Mouse (Mus musculus): ENCODE results near the gene Tmsb15b2. TPM values are rescaled to one million over a fixed set of nuclear protein-coding genes. Genes with fewer than 3 reads are reported as not detected.

The Tmsb15b2 gene
- total RNA-seq, 1 experiment: 17.1 TPM

- no peaks in the 10 kb centered on the region for H3K4me1 ChIP-seq (ENCODE audit: control insufficient read depth in 2 of 2, insufficient read depth in 2 of 2, low read length in 2 of 2, poor library complexity in 1 of 2)
- no peak overlapping the region for H3K9ac ChIP-seq (ENCODE audit: insufficient read depth, low read depth, low read length, poor library complexity, severe bottlenecking)
- no peaks in the 10 kb centered on the region for H3K36me3 ChIP-seq (ENCODE audit: control insufficient read depth, insufficient read depth, low read length, poor library complexity, severe bottlenecking)
- H3K27ac ChIP-seq (ENCODE audit: insufficient read depth, low read depth, low read length, poor library complexity, severe bottlenecking): no peak overlapping the region
- DNase-seq (ENCODE audit: low read depth, low spot score): no peak
- H3K4me3 ChIP-seq (ENCODE audit: insufficient read depth in 1 of 2, low read depth in 1 of 2, low read length in 2 of 2, poor library complexity in 1 of 2, severe bottlenecking in 1 of 2): no peak overlapping the region
- in situ Hi-C loops (cut with MboI; ENCODE audit: low sequenced_read_pairs in 2 of 2, unreplicated experiment in 2 of 2): no loop called here
- no peak for TF ChIP-seq HCFC1 (IDR thresholded peaks at IDR 0.05; ENCODE audit: borderline replicate concordance, insufficient read depth, low read length)
- no peak for TF ChIP-seq ZC3H11A (IDR thresholded peaks at IDR 0.05; ENCODE audit: borderline replicate concordance, low read depth, low read length)
- no peak for TF ChIP-seq MAFK (IDR thresholded peaks at IDR 0.05; ENCODE audit: insufficient read depth, low read depth, low read length)
- no peak for TF ChIP-seq CHD2 (IDR thresholded peaks at IDR 0.05; ENCODE audit: low read depth, low read length)
- no peak for TF ChIP-seq ZNF384 (IDR thresholded peaks at IDR 0.05; ENCODE audit: low read depth, low read length)
- H3K9me3 ChIP-seq (ENCODE audit: control insufficient read depth, insufficient read depth, low read depth, low read length): no peaks in the 10 kb centered on the region
Measured at GRCm38 (mm10) chrX:136937985-136938384, 37.3 kb downstream of the Tmsb15b2 start.

- DNase-seq (ENCODE audit: low read depth, low spot score): no peak
- in situ Hi-C loops (cut with MboI; ENCODE audit: low sequenced_read_pairs in 2 of 2, unreplicated experiment in 2 of 2): no loop called here
- no peak within 1 kb of the TSS for H3K27ac ChIP-seq (ENCODE audit: insufficient read depth, low read depth, low read length, poor library complexity, severe bottlenecking)
- no peaks in the 10 kb centered on the region for H3K36me3 ChIP-seq (ENCODE audit: control insufficient read depth, insufficient read depth, low read length, poor library complexity, severe bottlenecking)
- no peaks in the 10 kb centered on the region for H3K9me3 ChIP-seq (ENCODE audit: control insufficient read depth, insufficient read depth, low read depth, low read length)
- no peaks in the 10 kb centered on the region for H3K4me1 ChIP-seq (ENCODE audit: control insufficient read depth in 2 of 2, insufficient read depth in 2 of 2, low read length in 2 of 2, poor library complexity in 1 of 2)
- no peak for TF ChIP-seq MAFK (IDR thresholded peaks at IDR 0.05; ENCODE audit: insufficient read depth, low read depth, low read length)
- TF ChIP-seq ZC3H11A (IDR thresholded peaks at IDR 0.05; ENCODE audit: borderline replicate concordance, low read depth, low read length): no peak
- TF ChIP-seq HCFC1 (IDR thresholded peaks at IDR 0.05; ENCODE audit: borderline replicate concordance, insufficient read depth, low read length): no peak
- no peak; the same call in 1 of the 2 replicates for TF ChIP-seq CHD2 (IDR thresholded peaks at IDR 0.05; ENCODE audit: low read depth, low read length)
- TF ChIP-seq ZNF384 (IDR thresholded peaks at IDR 0.05; ENCODE audit: low read depth, low read length): no peak
- no peak within 1 kb of the TSS for H3K9ac ChIP-seq (ENCODE audit: insufficient read depth, low read depth, low read length, poor library complexity, severe bottlenecking)
- no peak within 1 kb of the TSS for H3K4me3 ChIP-seq (ENCODE audit: insufficient read depth in 1 of 2, low read depth in 1 of 2, low read length in 2 of 2, poor library complexity in 1 of 2, severe bottlenecking in 1 of 2)
Measured at GRCm38 (mm10) chrX:136927031-136927430, 48.3 kb downstream of the Tmsb15b2 start, which contains the start of gene H2bfm. Gene H2bfm, plus strand, starts transcription at chrX:136927325.

- no peak for DNase-seq (ENCODE audit: low read depth, low spot score)
- no peaks in the 10 kb centered on the region for H3K36me3 ChIP-seq (ENCODE audit: control insufficient read depth, insufficient read depth, low read length, poor library complexity, severe bottlenecking)
- no peaks in the 10 kb centered on the region for H3K9me3 ChIP-seq (ENCODE audit: control insufficient read depth, insufficient read depth, low read depth, low read length)
- no peak overlapping the region for H3K4me3 ChIP-seq (ENCODE audit: insufficient read depth in 1 of 2, low read depth in 1 of 2, low read length in 2 of 2, poor library complexity in 1 of 2, severe bottlenecking in 1 of 2)
- TF ChIP-seq ZC3H11A (IDR thresholded peaks at IDR 0.05; ENCODE audit: borderline replicate concordance, low read depth, low read length): no peak
- TF ChIP-seq ZNF384 (IDR thresholded peaks at IDR 0.05; ENCODE audit: low read depth, low read length): no peak
- no peak for TF ChIP-seq HCFC1 (IDR thresholded peaks at IDR 0.05; ENCODE audit: borderline replicate concordance, insufficient read depth, low read length)
- TF ChIP-seq CHD2 (IDR thresholded peaks at IDR 0.05; ENCODE audit: low read depth, low read length): no peak
- TF ChIP-seq MAFK (IDR thresholded peaks at IDR 0.05; ENCODE audit: insufficient read depth, low read depth, low read length): no peak
- H3K9ac ChIP-seq (ENCODE audit: insufficient read depth, low read depth, low read length, poor library complexity, severe bottlenecking): no peak overlapping the region
- no peak overlapping the region for H3K27ac ChIP-seq (ENCODE audit: insufficient read depth, low read depth, low read length, poor library complexity, severe bottlenecking)
- in situ Hi-C loops (cut with MboI; ENCODE audit: low sequenced_read_pairs in 2 of 2, unreplicated experiment in 2 of 2): no loop called here
- H3K4me1 ChIP-seq (ENCODE audit: control insufficient read depth in 2 of 2, insufficient read depth in 2 of 2, low read length in 2 of 2, poor library complexity in 1 of 2): no peaks in the 10 kb centered on the region
Measured at GRCm38 (mm10) chrX:136925863-136926262, 49.4 kb downstream of the Tmsb15b2 start.

Other genes starting within 250 kb of the Tmsb15b2 start
- 236 and 337 TPM in 2 replicates for gene Morf4l2, start 231.8 kb downstream of the Tmsb15b2 start, total RNA-seq (2012; rRNA removed)
- not detected in 2 replicates for gene Glra4, start 195.4 kb downstream of the Tmsb15b2 start, total RNA-seq (2012; rRNA removed)
- 2.2 and 3.1 TPM in 2 replicates for gene Plp1, start 152.8 kb downstream of the Tmsb15b2 start, total RNA-seq (2012; rRNA removed)
- gene Rab9b, start 106.7 kb downstream of the Tmsb15b2 start, total RNA-seq (2012; rRNA removed): 0.18 TPM in 1 of 2 replicates, not detected in the other
- gene H2bfm, start 48.2 kb downstream of the Tmsb15b2 start, total RNA-seq (2012; rRNA removed): 0.32 and 1.6 TPM in 2 replicates
- 2.1 and 4.6 TPM in 2 replicates for gene Tmsb15l, start 1.4 kb upstream of the Tmsb15b2 start, total RNA-seq (2012; rRNA removed)
- gene Tmsb15b1, start 1.4 kb upstream of the Tmsb15b2 start, total RNA-seq (2012; rRNA removed): 8.4 and 12.0 TPM in 2 replicates
- gene Zcchc18, start 17.7 kb upstream of the Tmsb15b2 start, total RNA-seq (2012; rRNA removed): 1.5 and 2.2 TPM in 2 replicates
- 5.4 and 8.3 TPM in 2 replicates for gene Slc25a53, start 62.8 kb upstream of the Tmsb15b2 start, total RNA-seq (2012; rRNA removed)
- 5.7 and 6.0 TPM in 2 replicates for gene Fam199x, start 74.1 kb upstream of the Tmsb15b2 start, total RNA-seq (2012; rRNA removed)
- 0.48 and 2.3 TPM in 2 replicates for gene Esx1, start 146.6 kb upstream of the Tmsb15b2 start, total RNA-seq (2012; rRNA removed)

Measured in ES-E14 (cell line).